Mouse (Mus musculus) stomach, embryonic 15.5 days (tissue): ENCODE data around the gene Syt3. TPM values are rescaled to one million over a fixed set of nuclear protein-coding genes. Genes with fewer than 3 reads are reported as not detected.

Source experiments
- ATAC-seq: fragments of 200-750 bp; cut with Nextera tagmentation; 2 replicates; pipeline ENCODE4 v1.8.0; 2017; ENCODE audit warnings: low read depth, moderate number of reproducible peaks, moderate TSS enrichment; ENCODE audit not compliant: insufficient read depth, low FRiP score
- H3K27ac ChIP-seq: fragments of 300-500 bp; sonication (generic); 2 replicates; pipeline ENCODE4 v1.5.1; 2015; ENCODE audit warnings: mild to moderate bottlenecking, inconsistent platforms
- H3K27me3 ChIP-seq: fragments of 300-500 bp; sonication (generic); replicated peaks from 2 replicates; pipeline ENCODE4 v1.6.1; 2015; ENCODE audit warnings: inconsistent platforms
- H3K36me3 ChIP-seq: fragments of 300-500 bp; sonication (generic); 2 replicates; pipeline ENCODE4 v1.6.1; 2015; ENCODE audit warnings: inconsistent platforms
- H3K4me1 ChIP-seq: fragments of 300-500 bp; sonication (generic); 2 replicates; pipeline ENCODE4 v1.6.1; 2015; ENCODE audit warnings: inconsistent platforms
- H3K4me2 ChIP-seq: fragments of 300-500 bp; sonication (generic); 2 replicates; pipeline ENCODE4 v1.6.1; 2015; ENCODE audit warnings: mild to moderate bottlenecking, inconsistent platforms
- H3K4me3 ChIP-seq: fragments of 300-500 bp; sonication (generic); replicated peaks from 2 replicates; pipeline ENCODE4 v1.5.1; 2015; ENCODE audit warnings: inconsistent platforms
- H3K9ac ChIP-seq: fragments of 300-500 bp; sonication (generic); 2 replicates; pipeline ENCODE4 v1.6.1; 2015; ENCODE audit warnings: inconsistent platforms
- H3K9me3 ChIP-seq: fragments of 300-500 bp; sonication (generic); 2 replicates; pipeline ENCODE4 v1.6.1; 2016; ENCODE audit warnings: inconsistent platforms
- WGBS: fragments of 180-500 bp; shearing (Covaris S2); methylation state at CpG from one replicate; pipeline ENCODE4 v1.1.7; 2015; 5-methylcytosine and 5-hydroxymethylcytosine counted together
- polyA plus RNA-seq: library from polyadenylated mRNA; unstranded; fragments of >200 nt; fragmentation: Nextera tagmentation; extraction: Ambion mirVana; gene quantifications from 2 replicates; pipeline ENCODE4 v1.2.1, GENCODE M21; 2015

The Syt3 gene
- polyA plus RNA-seq, 1 experiment from 2014 or later, result 1.6 TPM

- ATAC-seq, result no peak
- no peaks in the 10 kb centered on the region for H3K9me3 ChIP-seq
- 24% methylated on average over 3 of the region's 3 CpGs for WGBS
- H3K4me1 ChIP-seq, result peaks cover 28% of the 10 kb centered on the region
- H3K27me3 ChIP-seq, result peaks cover 35% of the 10 kb centered on the region
- H3K9ac ChIP-seq, result no peak overlapping the region
- no peak overlapping the region for H3K4me2 ChIP-seq
- no peak overlapping the region for H3K4me3 ChIP-seq
- H3K36me3 ChIP-seq, result no peaks in the 10 kb centered on the region
- H3K27ac ChIP-seq, result no peak overlapping the region
These were observed 34.9 kb upstream of the Syt3 start for GRCm38 (mm10) chr7:44349043-44349442.

GRCm38 (mm10) chr7:44350957-44351711 is 32.8 kb upstream of the Syt3 start:
- Histone ChIP-seq H3K4me2 (peak overlapping the region; percentile 53), H3K9me3 (no peaks in the 10 kb centered on the region), H3K4me1 (peaks cover 31% of the 10 kb centered on the region), H3K27ac (no peak overlapping the region), H3K27me3 (peaks cover 55% of the 10 kb centered on the region), H3K4me3 (peak overlapping the region; percentile 26), H3K9ac (peak overlapping the region; percentile 5; the same call in 1 of the 2 replicates), H3K36me3 (no peaks in the 10 kb centered on the region)
- ATAC-seq, result peak; percentile 15; the same call in 1 of the 2 replicates
- 5% methylated on average over 25 of the region's 25 CpGs for WGBS

- H3K4me2 ChIP-seq, result peak overlapping the region; percentile 27; the same call in 1 of the 2 replicates
- H3K9ac ChIP-seq, result no peak overlapping the region
- no peak for ATAC-seq
- H3K27me3 ChIP-seq, result peaks cover 65% of the 10 kb centered on the region
- H3K9me3 ChIP-seq, result no peaks in the 10 kb centered on the region
- H3K4me1 ChIP-seq, result peaks cover 35% of the 10 kb centered on the region
- H3K27ac ChIP-seq, result no peak overlapping the region
- no peaks in the 10 kb centered on the region for H3K36me3 ChIP-seq
- whole genome bisulfite sequencing, result 5% methylated on average over 71 of the region's 71 CpGs
- 0 out of 2 replicates have a peak overlapping the region, but pooled peaks have one; percentile 3 for H3K4me3 ChIP-seq
These were observed 31.8 kb upstream of the Syt3 start for GRCm38 (mm10) chr7:44351881-44352749.

- no peaks in the 10 kb centered on the region for H3K36me3 ChIP-seq
- peaks cover 41% of the 10 kb centered on the region for H3K4me1 ChIP-seq
- H3K4me3 ChIP-seq, result 0 out of 2 replicates have a peak overlapping the region, but pooled peaks have one; percentile 3
- H3K9me3 ChIP-seq, result no peaks in the 10 kb centered on the region
- H3K27me3 ChIP-seq, result peaks cover 73% of the 10 kb centered on the region
- 4% methylated on average over 68 of the region's 71 CpGs for WGBS
- H3K27ac ChIP-seq, result no peak overlapping the region
- H3K9ac ChIP-seq, result no peak overlapping the region
- peak overlapping the region; percentile 27 for H3K4me2 ChIP-seq
- ATAC-seq, result no peak
These were observed 30.9 kb upstream of the Syt3 start for GRCm38 (mm10) chr7:44352750-44353600.

- Histone ChIP-seq H3K9ac (no peak overlapping the region), H3K36me3 (no peaks in the 10 kb centered on the region), H3K4me2 (peak overlapping the region; percentile 27), H3K27me3 (peaks cover 78% of the 10 kb centered on the region), H3K4me3 (peak overlapping the region; percentile 16; the same call in 1 of the 2 replicates), H3K27ac (no peak overlapping the region), H3K4me1 (peaks cover 41% of the 10 kb centered on the region), H3K9me3 (no peaks in the 10 kb centered on the region)
- WGBS, result 1% methylated on average over 34 of the region's 35 CpGs
- ATAC-seq, result 0 out of 2 replicates have a peak, but pooled peaks have one; percentile 9
These were observed 30.1 kb upstream of the Syt3 start for GRCm38 (mm10) chr7:44353601-44354340.

GRCm38 (mm10) chr7:44355411-44355810 is 28.5 kb upstream of the Syt3 start:
- 75% methylated on average over 6 of the region's 6 CpGs for WGBS
- Histone ChIP-seq H3K4me3 (no peak overlapping the region), H3K4me1 (peaks cover 48% of the 10 kb centered on the region), H3K27me3 (peaks cover 78% of the 10 kb centered on the region), H3K9me3 (no peaks in the 10 kb centered on the region), H3K27ac (no peak overlapping the region), H3K36me3 (no peaks in the 10 kb centered on the region), H3K4me2 (no peak overlapping the region), H3K9ac (no peak overlapping the region)
- no peak for ATAC-seq

- Histone ChIP-seq H3K4me2 (peak overlapping the region; percentile 19; the same call in 1 of the 2 replicates), H3K4me3 (0 out of 2 replicates have a peak overlapping the region, but pooled peaks have one; percentile 4), H3K9me3 (no peaks in the 10 kb centered on the region), H3K36me3 (no peaks in the 10 kb centered on the region), H3K27ac (no peak overlapping the region), H3K9ac (no peak overlapping the region), H3K27me3 (peaks cover 78% of the 10 kb centered on the region), H3K4me1 (peaks cover 40% of the 10 kb centered on the region)
- ATAC-seq, result no peak
- 3% methylated on average over 35 of the region's 35 CpGs for WGBS
These were observed 27.1 kb upstream of the Syt3 start for GRCm38 (mm10) chr7:44356590-44357481.

- 15% methylated on average over 10 of the region's 10 CpGs for WGBS
- no peaks in the 10 kb centered on the region for H3K9me3 ChIP-seq
- no peak overlapping the region for H3K9ac ChIP-seq
- no peak overlapping the region for H3K27ac ChIP-seq
- no peaks in the 10 kb centered on the region for H3K36me3 ChIP-seq
- H3K4me1 ChIP-seq, result peaks cover 35% of the 10 kb centered on the region
- no peak overlapping the region for H3K4me2 ChIP-seq
- no peak overlapping the region for H3K4me3 ChIP-seq
- H3K27me3 ChIP-seq, result peaks cover 71% of the 10 kb centered on the region
- ATAC-seq, result no peak
These were observed 26.4 kb upstream of the Syt3 start for GRCm38 (mm10) chr7:44357531-44357930.

- Histone ChIP-seq H3K9ac (no peak overlapping the region), H3K4me1 (peaks cover 30% of the 10 kb centered on the region), H3K36me3 (no peaks in the 10 kb centered on the region), H3K27me3 (peaks cover 66% of the 10 kb centered on the region), H3K4me2 (no peak overlapping the region), H3K9me3 (no peaks in the 10 kb centered on the region), H3K4me3 (no peak overlapping the region), H3K27ac (no peak overlapping the region)
- WGBS, result 22% methylated on average over 5 of the region's 5 CpGs
- no peak for ATAC-seq
These were observed 25.9 kb upstream of the Syt3 start for GRCm38 (mm10) chr7:44358012-44358411.
